In the genomic region with DNA sequence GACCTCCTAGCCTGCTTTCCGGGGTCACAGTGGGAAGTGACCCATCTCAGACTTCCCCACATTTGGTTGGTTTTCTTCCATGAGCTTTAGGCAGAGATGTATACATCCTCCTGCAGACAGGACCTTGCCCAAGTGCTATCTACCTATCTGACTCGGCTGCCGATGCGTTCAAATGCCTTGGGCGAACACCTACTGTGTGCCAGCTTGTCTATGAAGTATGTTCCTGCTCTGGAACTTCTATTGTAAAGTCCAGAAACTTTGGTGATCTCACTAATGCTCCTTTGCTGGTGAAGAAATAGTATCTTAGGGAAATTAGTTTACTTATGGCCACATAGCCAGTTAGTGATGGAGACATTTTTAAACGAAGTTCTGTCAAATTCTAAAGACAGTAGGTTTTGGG, we compare ENCODE assay signal across 19 mouse cellular contexts.
"Had no signal": no experiment of that assay in that cellular context is flagged by ENCODE, and none has a peak within 500 bp of the region (broad histone marks: within the 10 kb centered on the region; RNA-seq: fewer than 3 reads in every experiment).

No protein-coding gene starts in this region.

- DNase-seq: gastrocnemius, adult 2 months; gastrocnemius, postnatal 10 days; gastrocnemius, postnatal 25 days; heart, postnatal 10 days; heart, postnatal 4 days; layer of hippocampus, adult 9-11 months; layer of hippocampus, postnatal 36 days; left cerebral cortex, postnatal 4 days had no signal

- H3K4me1 ChIP-seq: hindbrain, embryonic 10.5 days; hindbrain, embryonic 12.5 days; limb, embryonic 13.5 days; limb, embryonic 15.5 days had no signal

- H3K4me2 ChIP-seq: heart, embryonic 12.5 days; hindbrain, embryonic 12.5 days; hindbrain, embryonic 14.5 days; intestine, embryonic 15.5 days; kidney, embryonic 15.5 days; limb, embryonic 13.5 days; limb, embryonic 15.5 days had no signal

- H3K27ac ChIP-seq: gastrocnemius, adult 2 months; heart, embryonic 10.5 days; hindbrain, embryonic 10.5 days; hindbrain, embryonic 12.5 days; hindbrain, embryonic 14.5 days; intestine, embryonic 15.5 days; kidney, embryonic 15.5 days; kidney, postnatal 0 days; limb, embryonic 13.5 days; limb, embryonic 15.5 days had no signal

- H3K9me3 ChIP-seq: heart, embryonic 10.5 days; heart, embryonic 12.5 days; hindbrain, embryonic 10.5 days; hindbrain, embryonic 12.5 days; intestine, embryonic 15.5 days; kidney, embryonic 15.5 days; limb, embryonic 13.5 days; limb, embryonic 15.5 days had no signal

- ATAC-seq: hindbrain, embryonic 16.5 days had no signal

- H3K9ac ChIP-seq: heart, embryonic 12.5 days; hindbrain, embryonic 12.5 days; hindbrain, embryonic 14.5 days; intestine, embryonic 15.5 days; kidney, embryonic 15.5 days; limb, embryonic 13.5 days; limb, embryonic 15.5 days had no signal

- H3K4me3 ChIP-seq: gastrocnemius, adult 2 months; heart, embryonic 10.5 days; heart, embryonic 12.5 days; hindbrain, embryonic 10.5 days; hindbrain, embryonic 12.5 days; intestine, embryonic 15.5 days; kidney, embryonic 15.5 days; limb, embryonic 13.5 days; limb, embryonic 15.5 days had no signal

- H3K27me3 ChIP-seq: heart, embryonic 12.5 days; hindbrain, embryonic 12.5 days; intestine, embryonic 15.5 days; kidney, embryonic 15.5 days; limb, embryonic 13.5 days; limb, embryonic 15.5 days had no signal

- H3K36me3 ChIP-seq: heart, embryonic 10.5 days; heart, embryonic 12.5 days; hindbrain, embryonic 10.5 days; hindbrain, embryonic 12.5 days; intestine, embryonic 15.5 days; kidney, embryonic 15.5 days; limb, embryonic 13.5 days; limb, embryonic 15.5 days had no signal
